Mouse (Mus musculus): ENCODE results near the gene Hist1h3c. TPM values are rescaled to one million over a fixed set of nuclear protein-coding genes. Genes with fewer than 3 reads are reported as not detected.
"Not testable (repeated sequence)": the region's sequence is repeated elsewhere in the genome, so short reads cannot be mapped to it uniquely, and the experiment has no call there.

Hist1h3c gene
- polyA plus RNA-seq, 1 experiment from 2014 or later, result 7.9 TPM

- peak overlapping the region; percentile 90 for H3K27ac ChIP-seq (replicated peaks)
- H3K4me3 ChIP-seq, result peak overlapping the region; percentile 58
- H3K27me3 ChIP-seq, result no peaks in the 10 kb centered on the region
- H3K36me3 ChIP-seq, result no peaks in the 10 kb centered on the region
- H3K9me3 ChIP-seq, result no peaks in the 10 kb centered on the region
- H3K4me1 ChIP-seq, result peaks cover 28% of the 10 kb centered on the region
- 0% methylated on average over 10 of the region's 10 CpGs for WGBS
- peak overlapping the region; percentile 25; the same call in 1 of the 2 replicates for H3K9ac ChIP-seq (replicated peaks)
- no peak for ATAC-seq (ENCODE audit: low FRiP score, low read depth)
- H3K4me2 ChIP-seq (replicated peaks), result peak overlapping the region; percentile 73
Observed at GRCm38 (mm10) chr13:23763242-23763585, 17.8 kb upstream of the Hist1h3c start.

- not testable (repeated sequence) for H3K9me3 ChIP-seq, H3K36me3 ChIP-seq, H3K27me3 ChIP-seq
- Histone ChIP-seq H3K4me2 (replicated peaks) (peak within 1 kb of the TSS; percentile 73), H3K4me3 (peak within 1 kb of the TSS; percentile 58), H3K27ac (replicated peaks) (peak within 1 kb of the TSS; percentile 90), H3K4me1 (peaks cover 32% of the 10 kb centered on the region), H3K9ac (replicated peaks) (peak within 1 kb of the TSS; percentile 41)
- peak; percentile 69 for ATAC-seq (ENCODE audit: low FRiP score, low read depth)
- under 1% methylated on average over 27 of the region's 52 CpGs for WGBS
Observed at GRCm38 (mm10) chr13:23761871-23762821, 16.7 kb upstream of the Hist1h3c start, which contains the start of gene Hist1h3a. Gene Hist1h3a (minus strand): TSS chr13:23762386.

- ATAC-seq (ENCODE audit: low FRiP score, low read depth), result peak; percentile 71
Observed at GRCm38 (mm10) chr13:23760972-23761864, 15.8 kb upstream of the Hist1h3c start, which contains the start of gene Hist1h4a. Gene Hist1h4a (minus strand): TSS chr13:23761230.

GRCm38 (mm10) chr13:23760240-23760971, 15.0 kb upstream of the Hist1h3c start:
- Histone ChIP-seq H3K9ac (replicated peaks) (peak overlapping the region; percentile 32), H3K4me1 (peaks cover 32% of the 10 kb centered on the region), H3K4me2 (replicated peaks) (peak overlapping the region; percentile 73), H3K27me3 (no peaks in the 10 kb centered on the region), H3K9me3 (no peaks in the 10 kb centered on the region), H3K4me3 (peak overlapping the region; percentile 43), H3K27ac (replicated peaks) (peak overlapping the region; percentile 90), H3K36me3 (no peaks in the 10 kb centered on the region)
- WGBS, result 2% methylated on average over 22 of the region's 27 CpGs
- ATAC-seq (ENCODE audit: low FRiP score, low read depth), result no peak

More at GRCm38 (mm10) chr13:23760972-23761864, 15.8 kb upstream of the Hist1h3c start, which contains the start of gene Hist1h4a:
- no peaks in the 10 kb centered on the region for H3K36me3 ChIP-seq
- peak within 1 kb of the TSS; percentile 43 for H3K4me3 ChIP-seq
- H3K9me3 ChIP-seq, result no peaks in the 10 kb centered on the region
- WGBS, result under 1% methylated on average over 69 of the region's 72 CpGs
- peak within 1 kb of the TSS; percentile 73 for H3K4me2 ChIP-seq (replicated peaks)
- peak within 1 kb of the TSS; percentile 90 for H3K27ac ChIP-seq (replicated peaks)
- no peaks in the 10 kb centered on the region for H3K27me3 ChIP-seq
- H3K9ac ChIP-seq (replicated peaks), result peak within 1 kb of the TSS; percentile 41
- H3K4me1 ChIP-seq, result peaks cover 32% of the 10 kb centered on the region

GRCm38 (mm10) chr13:23759916-23760239, 14.5 kb upstream of the Hist1h3c start:
- H3K4me3 ChIP-seq, result peak overlapping the region; percentile 43
- no peaks in the 10 kb centered on the region for H3K36me3 ChIP-seq
- WGBS, result 82% methylated on average over 1 of the region's 1 CpGs
- H3K27me3 ChIP-seq, result no peaks in the 10 kb centered on the region
- peak overlapping the region; percentile 90 for H3K27ac ChIP-seq (replicated peaks)
- H3K9ac ChIP-seq (replicated peaks), result peak overlapping the region; percentile 32; the same call in 1 of the 2 replicates
- peak overlapping the region; percentile 73 for H3K4me2 ChIP-seq (replicated peaks)
- peaks cover 32% of the 10 kb centered on the region for H3K4me1 ChIP-seq
- no peak for ATAC-seq (ENCODE audit: low FRiP score, low read depth)
- no peaks in the 10 kb centered on the region for H3K9me3 ChIP-seq

GRCm38 (mm10) chr13:23759251-23759771, 13.9 kb upstream of the Hist1h3c start:
- Histone ChIP-seq H3K9me3 (no peaks in the 10 kb centered on the region), H3K4me3 (no peak overlapping the region), H3K4me2 (replicated peaks) (no peak overlapping the region), H3K27ac (replicated peaks) (no peak overlapping the region), H3K9ac (replicated peaks) (no peak overlapping the region), H3K36me3 (no peaks in the 10 kb centered on the region), H3K4me1 (peaks cover 28% of the 10 kb centered on the region), H3K27me3 (no peaks in the 10 kb centered on the region)
- no peak for ATAC-seq (ENCODE audit: low FRiP score, low read depth)
- 80% methylated on average over 3 of the region's 3 CpGs for WGBS

GRCm38 (mm10) chr13:23757921-23758320, 12.5 kb upstream of the Hist1h3c start:
- Histone ChIP-seq H3K27ac (replicated peaks) (0 out of 2 replicates have a peak overlapping the region, but pooled peaks have one; percentile 39), H3K9me3 (no peaks in the 10 kb centered on the region), H3K27me3 (no peaks in the 10 kb centered on the region), H3K4me2 (replicated peaks) (no peak overlapping the region), H3K9ac (replicated peaks) (no peak overlapping the region), H3K36me3 (no peaks in the 10 kb centered on the region), H3K4me1 (peaks cover 22% of the 10 kb centered on the region; the same call in 1 of the 2 replicates), H3K4me3 (no peak overlapping the region)
- no peak for ATAC-seq (ENCODE audit: low FRiP score, low read depth)
- 54% methylated on average over 3 of the region's 3 CpGs for WGBS

GRCm38 (mm10) chr13:23757211-23757773, 11.9 kb upstream of the Hist1h3c start:
- under 1% methylated on average over 17 of the region's 23 CpGs for WGBS
- peak overlapping the region; percentile 86 for H3K27ac ChIP-seq (replicated peaks)
- H3K9me3 ChIP-seq, result no peaks in the 10 kb centered on the region
- peak overlapping the region; percentile 42 for H3K4me3 ChIP-seq
- no peaks in the 10 kb centered on the region for H3K27me3 ChIP-seq
- H3K4me1 ChIP-seq, result peaks cover 25% of the 10 kb centered on the region; the same call in 1 of the 2 replicates
- no peak for ATAC-seq (ENCODE audit: low FRiP score, low read depth)
- H3K36me3 ChIP-seq, result no peaks in the 10 kb centered on the region
- peak overlapping the region; percentile 58 for H3K4me2 ChIP-seq (replicated peaks)
- H3K9ac ChIP-seq (replicated peaks), result peak overlapping the region; percentile 61

- H3K27ac ChIP-seq (replicated peaks), result peak within 1 kb of the TSS; percentile 86
- H3K4me2 ChIP-seq (replicated peaks), result peak within 1 kb of the TSS; percentile 58
- no peaks in the 10 kb centered on the region for H3K36me3 ChIP-seq
- no peaks in the 10 kb centered on the region for H3K27me3 ChIP-seq
- H3K4me1 ChIP-seq, result peaks cover 25% of the 10 kb centered on the region; the same call in 1 of the 2 replicates
- H3K4me3 ChIP-seq, result peak within 1 kb of the TSS; percentile 42
- under 1% methylated on average over 17 of the region's 22 CpGs for WGBS
- no peaks in the 10 kb centered on the region for H3K9me3 ChIP-seq
- ATAC-seq (ENCODE audit: low FRiP score, low read depth), result peak; percentile 68
- peak within 1 kb of the TSS; percentile 61 for H3K9ac ChIP-seq (replicated peaks)
Observed at GRCm38 (mm10) chr13:23756790-23757189, 11.4 kb upstream of the Hist1h3c start, which contains the start of gene Hist1h4b. Gene Hist1h4b (plus strand): TSS chr13:23757013.

DNA sequence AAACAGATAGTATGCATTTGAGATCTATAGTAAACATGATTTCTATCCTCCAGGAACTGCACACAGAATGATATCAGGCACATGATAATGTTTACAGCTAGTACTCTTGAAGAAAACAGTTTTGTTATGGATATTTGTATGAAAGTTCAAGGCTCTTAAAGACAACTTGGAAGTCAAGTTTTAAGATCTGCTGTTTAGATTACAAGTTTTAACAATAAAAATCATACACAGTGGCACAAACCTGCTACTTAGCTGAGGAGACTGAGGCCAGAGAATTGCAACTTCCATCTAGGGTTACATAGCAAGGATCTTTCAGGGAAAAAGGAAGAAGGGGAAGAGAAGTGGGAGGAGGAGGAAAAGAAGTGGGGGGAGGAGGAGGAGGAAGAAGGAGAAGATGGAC, 9.6 kb upstream of the Hist1h3c start:
- Histone ChIP-seq H3K36me3 (no peaks in the 10 kb centered on the region), H3K4me3 (no peak overlapping the region), H3K9me3 (no peaks in the 10 kb centered on the region), H3K27me3 (no peaks in the 10 kb centered on the region), H3K9ac (replicated peaks) (no peak overlapping the region), H3K4me1 (peaks cover 14% of the 10 kb centered on the region; the same call in 1 of the 2 replicates), H3K4me2 (replicated peaks) (no peak overlapping the region), H3K27ac (replicated peaks) (no peak overlapping the region)
- no peak for ATAC-seq (ENCODE audit: low FRiP score, low read depth)

Data from midbrain, embryonic 12.5 days (tissue).